Mouse (Mus musculus): ENCODE results near the gene Cer1. TPM values are rescaled to one million over a fixed set of nuclear protein-coding genes. Genes with fewer than 3 reads are reported as not detected.
A peak's percentile ranks its signal among the peaks of the same experiment; 100 is the strongest.

Gene Cer1
- total RNA-seq, 2 experiments from 2014 or later: not detected

DNA sequence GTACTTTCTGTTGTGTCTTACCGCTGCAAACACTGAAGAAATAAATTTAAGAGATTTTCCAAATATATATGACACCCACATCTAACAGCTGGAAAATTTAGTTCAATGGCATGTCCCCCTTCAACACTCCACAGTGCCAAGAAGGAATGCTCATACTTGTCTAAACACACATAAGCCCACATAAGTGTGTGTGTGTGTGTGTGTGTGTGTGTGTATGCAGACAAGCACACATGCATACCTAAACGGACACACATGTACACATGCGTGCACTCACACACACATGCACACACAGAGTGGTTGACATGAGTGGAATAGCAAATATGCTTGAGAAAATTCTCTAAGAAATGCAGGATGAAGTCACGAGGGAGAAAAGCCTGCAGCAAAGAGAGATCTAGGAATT lies 12.4 kb downstream of the Cer1 start:
- DNase-seq: no peak

DNA sequence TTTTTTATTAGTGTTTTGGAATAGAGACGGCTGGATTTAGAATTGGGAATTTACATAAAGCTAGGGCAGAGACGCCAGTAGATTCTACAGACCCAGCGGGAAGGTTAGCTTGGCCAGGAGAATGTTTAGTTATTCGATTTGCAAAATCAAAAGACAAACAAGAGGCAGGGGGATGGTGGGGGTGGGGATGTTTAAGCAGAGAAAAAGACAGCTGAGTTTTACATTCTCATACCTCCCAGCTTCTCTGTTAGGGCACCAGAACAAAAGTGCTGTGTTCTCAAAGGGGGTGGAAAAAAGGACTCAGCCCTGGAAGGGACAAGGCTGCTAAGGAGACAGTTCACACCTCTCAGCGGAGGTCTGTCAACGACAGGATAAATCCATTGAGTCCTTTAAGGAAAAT lies 12.8 kb downstream of the Cer1 start:
- DNase-seq: no peak

DNA sequence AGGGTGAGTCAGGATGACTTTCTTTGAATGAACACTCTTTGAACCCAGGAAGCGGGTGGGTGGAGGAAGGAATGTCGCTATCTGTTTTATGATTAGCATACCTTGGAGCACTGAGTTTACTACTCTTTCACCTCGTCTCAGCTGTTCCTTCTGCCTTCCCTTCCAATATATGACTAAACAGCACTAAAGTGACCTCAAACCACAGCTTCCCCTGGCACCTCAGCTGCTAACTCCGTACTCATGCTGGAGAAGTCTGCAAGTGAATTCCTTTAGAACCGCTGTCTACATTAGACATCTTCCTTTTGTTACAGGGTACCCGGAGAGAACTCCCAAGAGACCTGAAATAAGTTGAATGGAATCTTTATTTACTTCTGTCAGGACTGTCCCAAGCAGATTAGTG lies 14.0 kb downstream of the Cer1 start:
- DNase-seq: no peak

DNA sequence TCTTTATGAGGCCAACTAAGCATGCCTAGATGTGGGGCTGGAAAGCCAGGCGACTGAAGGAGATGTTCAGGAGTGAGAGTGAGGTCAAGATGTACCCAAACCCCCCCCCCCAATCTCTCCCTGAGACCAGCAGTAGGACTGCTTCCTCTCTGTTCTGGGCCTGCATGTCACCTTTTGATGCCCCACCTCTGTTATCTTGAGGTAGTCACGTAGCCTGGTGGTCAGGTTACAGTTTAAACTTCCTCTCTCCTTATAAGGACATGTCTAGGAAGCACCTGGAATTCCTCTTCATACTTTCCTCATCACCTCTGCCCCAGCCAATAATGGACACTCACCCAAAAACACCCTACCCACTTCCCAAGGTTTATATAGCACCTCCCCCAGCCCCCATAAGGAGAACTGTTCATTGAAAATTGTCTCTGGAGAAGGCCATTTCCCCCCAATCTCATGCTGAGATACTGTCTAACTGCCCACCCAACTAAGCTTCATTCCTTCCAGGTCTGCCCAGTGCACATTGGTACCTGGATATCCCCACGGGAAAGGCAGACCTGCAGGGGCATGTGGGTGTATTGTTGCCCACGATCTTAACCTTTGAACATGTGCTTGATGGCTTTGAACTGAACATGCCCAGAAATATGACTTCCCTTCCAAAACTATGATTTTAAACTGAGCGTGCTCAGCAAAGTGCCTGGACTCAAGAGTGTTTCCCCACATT lies 17.1 kb downstream of the Cer1 start:
- no peak for DNase-seq

DNA sequence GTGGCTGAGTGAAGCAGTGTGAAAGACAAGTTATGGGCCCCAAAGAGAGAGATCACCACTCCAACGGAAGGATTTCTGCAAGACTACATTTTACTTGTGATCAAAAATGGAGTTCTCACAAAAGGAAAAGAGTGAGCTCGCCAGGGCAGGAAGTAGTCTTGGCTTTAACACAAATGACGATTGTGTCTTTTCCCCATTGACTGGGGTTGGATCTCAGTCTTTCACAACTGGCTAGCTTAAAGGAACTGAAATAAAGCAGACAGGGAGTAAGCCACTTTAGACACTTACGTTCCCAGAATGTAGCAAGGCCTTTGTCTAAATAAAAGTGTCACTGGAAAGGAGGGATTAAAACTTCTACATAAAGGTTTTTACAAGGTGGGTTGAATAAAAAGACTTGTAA lies 17.8 kb downstream of the Cer1 start:
- DNase-seq: no peak

DNA sequence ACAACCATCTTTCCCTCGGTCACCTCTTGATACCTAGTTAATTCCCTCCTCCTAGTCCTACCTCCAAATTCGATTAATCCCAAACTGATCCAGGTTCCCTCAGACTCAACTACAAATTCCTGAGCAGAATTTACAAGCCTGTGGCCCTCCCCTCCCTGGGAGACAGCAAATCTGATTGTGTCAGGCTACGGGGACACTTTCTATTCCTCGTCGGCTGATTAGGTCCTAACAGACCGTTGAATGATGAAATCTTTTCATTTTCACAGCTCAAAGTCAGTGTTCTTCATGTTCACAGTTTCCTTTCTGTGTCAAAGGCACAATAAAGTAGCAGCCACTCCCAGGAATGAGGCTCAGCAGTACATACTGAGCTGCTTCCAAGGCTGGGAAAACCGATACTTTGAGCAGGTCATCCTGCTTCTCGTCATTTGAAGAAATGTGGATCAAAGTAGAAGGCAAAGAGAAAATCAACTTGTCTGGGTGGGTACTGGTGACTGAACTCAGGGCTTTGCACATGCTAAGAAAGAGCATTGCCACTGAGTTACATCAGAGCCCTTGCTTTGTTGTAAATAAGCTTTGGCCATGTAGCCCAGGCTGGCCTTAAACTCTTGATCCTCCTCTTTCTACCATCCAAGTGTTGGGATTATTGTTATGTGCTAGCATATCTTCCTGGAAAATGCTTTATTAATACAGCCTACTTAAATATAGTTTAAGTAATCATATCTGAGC lies 19.8 kb downstream of the Cer1 start:
- no peak for DNase-seq

DNA sequence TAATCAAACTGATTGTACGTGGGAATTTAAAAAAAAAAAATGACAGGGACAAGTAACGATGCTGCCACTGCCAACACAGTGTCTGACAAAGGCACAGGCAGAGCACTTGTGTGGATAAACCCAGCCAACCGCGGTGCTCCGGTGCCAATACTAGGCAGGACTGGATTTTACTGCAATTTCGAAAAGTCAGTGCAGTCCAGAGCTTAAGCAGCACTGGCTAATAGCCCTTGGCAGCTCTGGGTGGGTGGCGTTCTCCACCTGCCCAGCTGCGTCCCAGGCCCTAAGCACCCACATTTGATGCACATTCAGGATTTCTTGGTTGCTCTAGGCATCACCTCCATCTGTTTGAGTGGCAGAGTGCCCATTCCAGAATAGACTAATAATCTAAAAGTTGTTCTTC lies 21.6 kb downstream of the Cer1 start:
- DNase-seq: peak; percentile 18 to 38

DNA sequence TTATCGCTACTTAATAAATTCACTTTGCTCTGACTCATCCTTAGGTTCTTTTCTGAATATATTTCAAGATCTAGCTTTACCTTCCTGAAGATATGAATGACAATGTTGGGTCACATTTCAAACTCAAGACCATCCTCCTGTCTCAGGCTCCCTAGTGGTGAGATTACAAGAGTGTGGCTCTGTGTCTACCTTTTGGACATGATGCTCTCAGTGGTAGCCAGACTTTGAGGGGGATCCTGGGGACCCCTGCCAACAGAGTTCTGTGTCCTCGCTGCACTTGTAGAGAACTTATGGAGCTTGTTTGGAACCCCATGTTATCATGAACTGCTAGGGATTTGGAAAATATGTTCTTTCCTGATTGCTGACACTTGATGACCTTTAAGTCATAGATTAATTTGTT lies 23.5 kb downstream of the Cer1 start:
- DNase-seq: no peak

DNA sequence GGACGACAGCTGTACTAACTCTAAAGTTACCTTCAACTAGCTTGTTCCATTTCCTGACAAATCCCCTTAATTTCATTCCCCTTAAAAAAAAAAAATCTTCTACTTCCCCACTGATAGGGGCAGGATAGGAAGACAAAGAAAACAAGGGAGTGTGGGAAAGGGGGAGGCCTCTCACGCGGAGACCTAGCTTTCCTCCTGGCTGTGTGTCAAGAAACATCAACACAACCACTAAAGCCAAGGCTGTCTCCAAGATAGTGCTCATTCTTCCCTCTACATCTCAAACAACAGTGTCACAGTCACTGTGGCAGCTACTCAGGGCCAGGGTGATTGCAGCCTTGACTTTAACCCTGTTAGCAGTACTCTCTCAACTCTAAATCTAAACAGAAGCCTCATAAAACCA lies 24.4 kb downstream of the Cer1 start:
- no peak for DNase-seq

DNA sequence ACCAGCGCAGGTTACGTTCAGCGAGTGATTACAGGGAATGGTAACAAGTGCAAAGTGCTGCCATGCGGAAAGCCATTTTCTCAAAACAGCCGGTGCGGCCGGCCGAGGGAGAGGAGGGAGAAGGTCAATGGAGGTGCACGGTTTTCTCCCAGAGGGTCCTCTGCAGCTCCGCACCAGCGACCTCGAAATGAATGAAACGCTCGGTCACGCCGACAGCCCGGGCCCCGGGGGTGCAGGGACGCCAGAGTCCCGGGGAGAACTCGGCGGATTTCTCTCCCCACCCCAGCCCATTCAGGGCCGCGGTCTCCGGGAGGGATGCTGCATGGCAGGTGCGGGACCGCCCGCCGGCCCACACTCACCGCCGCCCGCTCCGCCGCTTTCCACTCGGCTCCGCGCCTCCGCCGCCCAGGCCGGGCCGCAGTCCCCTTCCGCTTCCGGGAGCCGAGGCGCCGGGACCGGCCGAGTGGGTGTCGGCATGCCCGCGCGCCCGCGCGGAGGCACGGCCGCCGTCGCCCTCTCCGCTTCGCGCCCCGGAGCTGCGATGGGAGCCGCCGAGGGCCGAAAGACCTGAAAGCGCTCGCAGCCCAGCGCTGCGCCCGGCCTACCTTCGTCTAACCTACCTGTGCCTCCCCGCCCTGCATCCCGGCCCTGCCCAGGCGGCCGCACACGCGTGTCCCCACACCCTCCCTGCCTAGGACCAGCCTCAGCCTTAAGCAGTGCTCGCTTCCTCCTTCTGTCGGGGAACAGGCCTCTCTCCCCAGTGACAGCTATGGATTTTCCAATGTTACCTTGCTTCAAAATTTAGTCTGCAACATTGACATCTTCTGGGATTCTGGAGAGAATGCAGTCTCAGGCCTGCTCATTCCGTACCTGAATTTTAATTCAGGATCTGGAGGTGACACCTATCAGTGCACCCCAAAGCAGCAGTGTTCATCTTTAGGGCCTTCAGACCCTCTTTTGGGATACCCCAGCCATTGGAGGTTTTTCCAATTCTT lies 25.5 kb downstream of the Cer1 start, which contains the start of gene Zdhhc21:
Gene Zdhhc21, minus strand, starts transcription at position 828 of the 995 bp plus-strand sequence.
- DNase-seq: peak; percentile 85

DNA sequence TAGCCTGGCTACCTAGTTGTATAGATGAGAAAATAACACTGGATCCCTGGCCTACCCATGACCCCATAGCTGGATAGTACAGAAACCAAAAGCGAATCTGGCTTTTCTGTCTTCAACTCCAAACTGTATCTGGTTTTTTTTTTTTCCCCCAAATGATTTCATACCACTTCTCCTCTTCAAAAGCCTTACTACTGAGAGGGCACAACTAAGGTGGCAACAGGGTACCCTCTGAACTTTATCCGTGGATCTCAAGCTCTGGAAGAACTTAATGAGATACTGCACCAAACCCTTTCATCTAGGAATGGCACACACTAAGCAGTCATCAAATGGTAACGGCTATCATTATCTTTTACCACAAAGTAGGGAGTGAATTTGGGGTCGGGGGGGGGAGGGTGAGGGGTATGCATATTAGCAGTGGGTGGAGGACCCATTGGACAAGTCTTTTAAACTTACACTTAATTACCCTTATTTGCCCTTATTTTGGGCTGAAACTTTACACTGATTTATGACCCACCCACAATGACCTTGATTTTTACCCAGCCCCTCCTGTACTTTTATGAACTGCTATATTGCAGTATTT lies 26.4 kb downstream of the Cer1 start:
- no peak for DNase-seq

DNA sequence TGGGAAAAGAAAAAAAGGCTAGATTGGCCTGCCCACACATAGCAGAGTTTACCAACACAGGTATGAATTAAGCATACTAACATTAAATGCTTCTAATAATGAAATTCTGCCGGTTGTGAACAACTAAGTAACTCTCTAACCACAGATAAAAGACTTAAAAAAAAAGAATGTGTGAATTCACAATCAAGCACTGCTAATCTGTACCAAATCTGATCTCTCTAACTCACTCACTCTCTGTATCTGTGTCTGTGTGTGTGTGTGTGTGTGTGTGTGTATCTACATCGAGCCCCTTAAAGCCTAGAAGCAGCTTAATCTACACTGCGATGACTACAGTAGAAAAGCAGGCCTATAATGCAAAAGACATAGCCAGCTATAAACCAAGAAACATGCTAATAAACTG lies 28.0 kb downstream of the Cer1 start:
- DNase-seq: no peak

DNA sequence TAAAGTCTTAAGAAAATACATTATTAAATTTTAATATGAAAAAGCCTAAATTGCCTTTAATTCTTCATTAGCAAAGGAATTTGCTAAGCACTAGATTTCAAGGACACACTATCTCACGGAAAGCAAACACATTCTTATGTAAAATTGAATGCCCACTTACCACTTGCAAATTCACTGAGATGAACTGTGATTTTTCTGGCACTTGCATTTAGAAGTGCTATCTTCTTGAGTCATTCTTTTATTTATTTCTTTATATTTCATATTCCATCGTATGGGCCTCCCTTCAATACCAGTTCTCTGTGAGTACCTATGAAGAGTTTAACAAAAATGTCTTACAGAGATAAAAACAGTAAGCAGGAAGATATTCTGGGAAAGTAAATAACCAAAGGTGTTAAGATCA lies 31.1 kb downstream of the Cer1 start:
- no peak for DNase-seq

DNA sequence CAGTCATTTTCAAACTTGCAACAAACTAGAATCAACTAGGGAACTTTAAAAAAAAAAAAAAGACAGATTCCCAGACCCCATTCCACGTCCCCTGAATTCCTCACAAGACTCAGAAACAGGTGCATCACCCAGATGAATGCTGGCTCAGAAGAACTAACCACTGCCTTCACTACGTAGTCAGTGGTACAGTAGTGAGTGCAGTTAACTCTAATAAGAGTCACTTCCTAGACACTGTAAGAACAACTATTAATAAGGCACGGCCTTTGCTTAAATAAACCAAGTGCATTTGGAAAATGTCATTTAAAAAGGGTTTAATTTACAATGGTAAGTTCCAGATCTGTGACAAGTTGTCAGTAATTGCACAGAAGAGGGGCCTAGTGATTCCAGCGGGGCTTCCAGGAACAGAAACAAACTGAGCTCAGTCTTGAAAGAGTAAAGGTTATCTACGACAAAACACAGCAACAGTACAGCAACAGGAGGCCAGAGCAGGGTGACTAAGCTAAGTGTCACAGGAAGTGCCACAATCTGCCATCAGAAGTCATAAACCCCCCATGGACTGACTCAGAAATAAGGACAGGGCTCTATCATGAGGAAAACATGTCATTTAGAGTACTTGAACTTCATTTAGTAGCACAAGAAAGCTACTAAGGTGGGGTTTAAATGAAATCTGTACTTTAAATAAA lies 36.3 kb downstream of the Cer1 start:
- DNase-seq: no peak

DNA sequence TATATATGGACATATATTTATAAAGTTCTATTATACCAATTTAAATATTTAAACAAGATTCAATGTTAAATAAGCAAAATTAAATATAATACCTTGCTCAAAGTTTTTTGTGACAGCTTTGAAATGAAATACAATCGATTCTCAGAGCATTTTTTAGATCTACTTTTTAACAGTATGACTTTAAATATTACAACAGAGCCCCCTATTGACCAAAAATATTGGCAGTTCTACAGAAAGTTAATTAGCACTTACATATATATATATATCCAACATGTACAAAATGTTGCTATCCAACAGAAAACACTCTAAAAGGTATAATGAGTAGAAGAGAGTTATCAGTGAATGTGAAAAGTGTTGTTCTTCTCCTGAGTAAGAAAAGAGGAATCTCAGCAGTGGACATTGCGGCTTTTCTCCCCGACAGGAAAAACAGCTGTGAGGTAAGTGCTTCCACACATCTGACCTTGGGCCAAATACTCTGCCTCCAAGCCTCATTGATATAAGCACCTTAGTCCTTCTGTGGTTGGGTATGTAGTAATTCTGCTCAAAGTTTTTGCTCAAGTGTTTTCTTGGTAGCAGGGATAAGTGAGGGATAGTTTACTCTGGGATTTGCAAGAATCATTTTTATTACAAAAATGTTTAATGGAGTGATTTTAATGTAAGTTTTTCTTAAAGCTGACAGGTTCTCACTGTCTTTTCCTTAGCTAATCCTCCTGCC lies 47.3 kb downstream of the Cer1 start:
- DNase-seq: no peak

Other genes with a start within 250 kb of the Cer1 start
- gene Nfib, start 179.4 kb downstream of the Cer1 start, total RNA-seq (2021): 100 to 1,000 TPM; 181 to 202 TPM
- 10 to 100 TPM; 41.8 to 44.7 TPM for gene Zdhhc21, start 25.2 kb downstream of the Cer1 start, total RNA-seq (2021)
- 1 to 10 TPM; 2.7 to 3.1 TPM for gene Frem1, start 167.2 kb upstream of the Cer1 start, total RNA-seq (2021)

All from layer of hippocampus, postnatal 36 days (tissue).